Mouse (Mus musculus) heart, postnatal 25 days (tissue): Measurements from ENCODE around the gene Gas2. TPM values are rescaled to one million over a fixed set of nuclear protein-coding genes. Genes with fewer than 3 reads are reported as not detected.
A peak's percentile ranks its signal among the peaks of the same experiment; 100 is the strongest.

ENCODE experiments used
- DNase-seq: peaks from one replicate; pipeline ENCODE4 v3.0.0; 2022; ENCODE audit warnings: low spot score
- intact Hi-C: fragments of 180-260 bp; cut with DNase I; formaldehyde crosslinking; loops from one replicate; pipeline ENCODE4 v1.15.1; 2025
- total RNA-seq, 2 experiments: library from RNA; stranded (reverse); gene quantifications; 2 replicates each; pipeline ENCODE4 v1.2.3; 2021

Gene Gas2
- total RNA-seq, 2 experiments from 2014 or later, result 6.4 to 7.5 TPM

DNA sequence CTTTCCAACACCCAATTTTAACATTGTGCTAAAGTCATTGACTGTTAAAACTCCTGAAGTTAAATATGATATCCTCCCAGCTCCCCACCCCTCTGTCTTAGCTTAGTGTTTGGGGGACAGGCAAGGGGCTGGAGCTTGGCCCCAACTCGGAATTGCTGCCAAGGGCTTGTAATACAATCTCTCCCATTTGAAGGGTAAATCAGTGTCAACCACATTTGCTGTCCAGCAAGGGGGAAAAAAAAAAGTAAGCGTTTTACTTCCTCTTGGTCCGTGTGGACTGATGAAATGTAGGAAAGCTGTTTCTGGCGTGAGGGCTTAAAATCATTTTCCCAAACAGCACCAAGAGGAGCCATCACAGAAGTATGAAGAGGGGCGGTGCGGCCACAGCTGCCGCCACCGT, 16.9 kb downstream of the Gas2 start:
- intact Hi-C loops, result no loop called here
- no peak for DNase-seq

DNA sequence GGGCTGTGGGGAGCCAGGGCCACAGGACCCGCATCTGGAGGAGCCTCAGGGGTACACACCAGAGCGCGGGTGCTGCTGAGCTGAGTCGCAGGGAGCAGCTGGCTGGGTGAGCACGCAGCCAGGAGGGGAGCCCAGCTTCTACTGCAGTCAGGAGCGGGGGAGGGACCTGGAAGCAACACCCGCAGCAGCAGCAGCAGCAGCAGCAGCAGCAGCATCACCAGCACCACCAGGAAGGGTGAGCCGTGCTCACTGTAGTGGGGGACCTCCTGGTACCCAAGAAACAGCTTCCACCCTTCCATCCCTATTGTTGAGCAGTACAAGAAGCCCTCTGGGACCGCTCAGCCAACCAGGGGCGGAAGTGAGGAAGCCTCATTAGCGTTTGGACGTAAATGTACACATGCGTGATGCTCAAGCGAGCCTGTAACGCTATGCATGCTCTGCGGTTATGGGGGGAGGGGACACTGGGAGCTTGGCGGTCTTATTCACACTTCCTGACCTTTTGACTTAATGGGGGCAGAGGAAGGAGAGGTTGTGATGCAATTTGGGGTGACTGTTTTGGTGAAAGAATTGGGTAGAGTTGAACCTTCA, 17.4 kb downstream of the Gas2 start:
- DNase-seq, result peak; percentile 9
- intact Hi-C loops, result no loop called here

DNA sequence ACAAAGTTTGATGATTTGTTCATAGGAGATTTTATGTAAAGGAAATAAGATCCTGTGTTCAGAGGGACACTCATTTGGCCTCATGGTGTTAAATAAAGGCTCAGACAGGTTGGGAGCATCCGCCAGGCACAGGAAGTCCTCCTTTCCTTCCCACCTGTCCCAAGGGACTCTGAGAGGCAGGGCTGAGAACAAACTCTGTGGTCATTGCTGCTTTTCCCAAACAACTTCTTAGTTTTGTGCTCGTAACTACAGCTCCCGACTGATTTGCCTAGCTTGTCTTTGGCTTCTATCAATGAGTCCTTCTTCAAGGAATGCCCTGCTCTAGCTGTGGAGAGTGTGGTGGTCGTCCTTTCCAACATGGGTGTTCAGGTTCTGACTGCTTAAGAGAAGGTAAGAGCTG, 18.3 kb downstream of the Gas2 start:
- DNase-seq, result no peak
- intact Hi-C loops, result loop anchor here (2.0 to 5.0 kb wide), 2 partner anchors 33 to 48 kb away; no protein-coding TSS in a partner anchor

DNA sequence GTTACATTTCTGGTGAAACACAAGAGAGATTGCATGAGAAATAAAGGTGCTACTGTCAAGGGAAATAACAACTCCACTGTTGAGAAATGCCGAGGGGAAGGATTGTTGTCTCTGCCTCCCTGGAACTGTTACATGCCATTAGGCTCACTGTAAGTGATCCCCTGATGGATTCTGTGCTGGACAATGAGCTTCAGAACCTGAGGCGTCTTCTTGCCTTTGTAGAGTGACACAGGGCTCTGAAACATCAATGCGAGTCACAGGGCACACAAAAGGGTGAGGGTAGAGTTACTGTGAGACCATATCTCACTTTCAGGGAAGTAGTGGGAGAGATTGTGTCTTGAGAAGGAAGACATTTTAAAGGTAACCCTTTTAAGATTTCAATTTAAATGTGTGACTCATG, 23.5 kb downstream of the Gas2 start:
- intact Hi-C loops, result no loop called here
- no peak for DNase-seq

DNA sequence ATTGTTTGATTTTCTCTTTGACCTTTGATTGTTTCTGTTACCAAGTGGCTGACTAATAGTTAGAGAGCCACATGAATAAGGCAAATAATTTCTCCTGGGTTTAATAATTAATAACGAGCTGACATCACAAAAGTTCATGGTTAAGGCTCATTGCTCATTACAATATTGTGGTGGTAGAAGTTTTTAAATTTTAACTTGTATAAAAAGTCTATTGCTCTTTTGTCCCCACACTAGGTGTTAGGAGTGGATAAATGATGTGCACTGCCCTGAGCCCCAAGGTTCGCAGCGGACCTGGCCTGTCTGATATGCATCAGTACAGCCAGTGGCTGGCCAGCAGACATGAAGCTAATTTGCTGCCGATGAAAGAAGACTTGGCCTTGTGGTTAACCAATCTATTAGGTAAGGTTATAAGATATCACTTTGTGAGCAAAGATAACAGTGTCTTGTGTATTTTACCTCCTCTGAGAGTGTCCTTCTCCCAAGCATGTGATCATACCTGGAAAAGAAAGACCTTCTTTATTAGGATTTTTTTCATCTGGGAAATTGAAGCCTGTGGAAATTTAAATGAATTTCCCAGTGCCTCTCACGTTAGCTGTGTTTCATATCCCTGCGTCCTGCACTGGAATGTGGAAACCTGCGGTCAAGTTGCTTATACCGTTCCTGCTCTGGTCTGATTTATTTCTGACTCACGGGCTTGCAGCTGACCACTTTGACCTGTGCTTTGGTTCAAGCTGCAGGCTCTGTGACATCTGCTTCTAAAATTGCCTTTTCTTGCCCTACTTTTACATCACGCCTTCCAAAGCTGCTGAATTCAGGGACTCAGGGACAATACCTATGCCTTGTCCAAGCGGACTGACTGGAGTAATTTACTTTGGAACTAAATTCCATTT, 26.1 kb downstream of the Gas2 start:
- no peak for DNase-seq
- intact Hi-C loops, result no loop called here

DNA sequence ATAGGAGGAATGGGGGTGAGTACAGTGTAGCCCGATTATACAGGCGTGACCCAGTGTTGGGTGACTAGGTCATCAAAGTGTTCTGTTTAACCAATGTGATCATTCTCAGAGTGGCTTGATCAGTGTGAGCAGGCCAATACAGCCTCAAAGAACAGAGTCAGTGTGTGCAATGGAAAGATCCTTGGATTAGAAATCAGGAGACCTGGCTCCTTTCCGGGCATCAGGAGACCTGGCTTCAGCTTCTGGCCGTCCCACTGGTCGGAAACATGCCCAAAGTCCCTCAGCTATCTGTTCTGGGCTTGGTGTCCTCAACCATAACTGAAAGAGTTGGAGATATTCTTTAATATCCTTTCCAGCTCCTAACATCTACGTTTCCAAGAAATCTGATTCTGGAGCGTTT, 27.8 kb downstream of the Gas2 start:
- intact Hi-C loops, result no loop called here
- DNase-seq, result no peak

DNA sequence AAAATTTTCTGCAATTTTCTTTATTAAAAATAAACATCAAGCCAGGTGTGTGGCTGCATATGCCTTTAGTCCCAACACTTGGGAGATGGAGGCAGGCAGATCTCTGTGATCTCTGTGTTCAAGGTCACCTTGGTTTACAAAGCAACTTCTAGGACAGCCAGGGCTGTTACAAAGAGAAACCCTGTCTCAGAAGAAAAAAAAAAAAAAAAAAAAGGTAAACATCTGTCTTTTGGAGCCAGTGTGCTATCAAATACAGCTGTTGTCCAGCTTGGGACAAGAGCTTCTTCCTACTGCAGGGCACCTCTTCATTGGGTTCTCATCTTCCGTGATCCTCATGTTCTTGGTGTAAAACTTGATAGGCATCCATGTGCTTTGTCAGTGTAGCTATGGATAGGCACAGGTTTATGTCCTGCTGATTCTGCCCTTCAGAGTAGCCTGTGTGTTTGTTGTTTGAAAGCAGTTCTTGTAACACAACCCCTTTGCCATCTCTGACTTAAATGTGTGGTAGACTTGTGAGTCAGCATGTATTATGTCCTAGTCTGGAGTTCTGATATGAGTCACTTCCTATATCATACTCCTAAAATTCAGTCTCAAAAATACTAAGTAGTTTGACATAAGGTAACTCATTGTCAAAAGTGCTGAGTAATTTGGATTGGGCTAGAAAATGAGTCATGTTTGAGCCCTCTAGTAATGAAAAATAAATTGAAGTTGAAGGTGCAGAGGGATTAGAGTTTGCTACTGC, 30.6 kb downstream of the Gas2 start:
- DNase-seq, result no peak
- intact Hi-C loops, result no loop called here

DNA sequence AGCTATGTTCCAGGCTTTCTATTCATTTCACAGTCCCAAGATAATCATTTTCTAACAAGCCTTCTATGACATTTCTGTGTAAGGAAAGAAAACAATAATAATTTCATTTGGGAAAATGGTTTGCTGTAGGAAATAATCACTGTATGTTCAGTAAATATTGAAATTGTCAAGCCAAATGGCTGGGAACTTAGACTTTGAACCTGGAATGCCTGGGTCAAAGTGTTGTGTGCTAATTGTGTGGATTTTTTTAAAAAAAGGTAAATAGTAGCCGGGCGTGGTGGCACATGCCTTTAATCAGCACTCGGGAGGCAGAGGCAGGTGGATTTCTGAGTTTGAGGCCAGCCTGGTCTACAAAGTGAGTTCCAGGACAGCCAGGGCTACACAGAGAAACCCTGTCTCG, 31.2 kb downstream of the Gas2 start:
- intact Hi-C loops, result no loop called here

DNA sequence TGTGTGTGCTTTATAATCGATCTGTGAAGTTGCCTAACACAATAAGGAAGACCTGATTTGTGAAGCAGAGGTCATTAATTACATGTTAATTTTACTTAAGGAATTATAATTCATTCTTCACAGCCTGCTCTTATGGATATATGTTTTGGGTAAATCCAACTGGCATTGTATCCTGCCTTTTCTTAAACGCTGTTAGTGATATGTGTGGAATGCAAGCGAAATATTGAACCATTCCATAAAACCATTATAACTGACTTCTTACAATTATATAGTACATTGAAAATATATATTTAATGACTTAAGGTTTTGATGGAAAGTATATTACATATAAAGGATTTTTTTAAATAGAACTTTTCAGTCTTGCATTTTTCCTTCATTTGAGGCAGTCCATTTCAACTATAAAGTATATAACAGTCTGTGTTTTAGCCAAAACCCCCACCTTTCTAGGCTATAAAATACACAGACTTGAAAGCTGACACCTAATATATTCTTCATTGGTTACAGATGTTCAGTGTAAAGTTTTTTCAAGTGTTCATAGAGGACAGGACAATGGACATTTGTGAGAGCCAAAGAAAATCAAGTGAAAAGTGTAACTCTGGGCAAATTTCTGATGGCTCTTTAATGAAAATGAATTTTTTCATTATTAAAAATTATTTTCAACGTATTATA, 32.5 kb downstream of the Gas2 start:
- intact Hi-C loops, result no loop called here
- DNase-seq, result no peak

More for the DNA sequence above, 31.2 kb downstream of the Gas2 start:
- no peak for DNase-seq

DNA sequence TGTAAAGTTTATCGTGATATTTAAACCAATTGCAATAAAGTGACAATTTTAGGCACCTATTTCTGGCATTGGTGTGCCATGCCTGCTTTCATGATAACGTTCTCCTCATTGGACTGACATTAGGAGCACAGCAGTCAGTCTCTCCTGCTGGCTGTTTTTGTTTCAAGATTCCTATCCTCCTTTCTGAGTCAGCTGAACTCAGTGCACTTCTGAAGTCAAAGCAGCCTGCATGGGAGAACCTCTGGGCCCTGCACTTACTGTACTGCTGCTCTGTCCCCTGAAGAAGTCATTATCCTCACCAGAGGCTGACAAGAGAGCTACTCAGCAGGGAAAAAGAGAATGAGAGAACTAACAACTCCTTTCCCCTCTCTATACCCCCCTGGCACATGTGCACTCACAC, 33.1 kb downstream of the Gas2 start:
- DNase-seq, result no peak
- intact Hi-C loops, result no loop called here

DNA sequence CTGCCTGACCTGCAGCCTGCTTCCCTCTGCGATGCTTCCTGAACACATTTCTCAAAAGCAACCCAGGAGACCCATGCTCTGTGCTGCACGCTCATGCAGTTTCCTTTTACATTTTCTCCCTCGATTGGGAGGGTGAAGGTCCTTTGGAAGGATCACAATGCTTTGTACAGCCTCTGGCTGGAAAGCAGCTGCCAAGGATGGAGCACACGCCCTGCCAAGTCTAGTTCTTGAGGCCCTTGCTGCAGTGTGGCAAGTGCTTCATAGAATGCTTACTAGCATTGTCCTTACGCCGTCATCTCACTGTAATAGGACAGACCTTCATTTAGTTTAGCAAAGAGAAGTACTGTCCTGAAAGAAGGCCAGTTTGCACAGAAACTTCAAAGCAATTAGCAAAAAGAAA, 37.3 kb downstream of the Gas2 start:
- intact Hi-C loops, result no loop called here
- no peak for DNase-seq

DNA sequence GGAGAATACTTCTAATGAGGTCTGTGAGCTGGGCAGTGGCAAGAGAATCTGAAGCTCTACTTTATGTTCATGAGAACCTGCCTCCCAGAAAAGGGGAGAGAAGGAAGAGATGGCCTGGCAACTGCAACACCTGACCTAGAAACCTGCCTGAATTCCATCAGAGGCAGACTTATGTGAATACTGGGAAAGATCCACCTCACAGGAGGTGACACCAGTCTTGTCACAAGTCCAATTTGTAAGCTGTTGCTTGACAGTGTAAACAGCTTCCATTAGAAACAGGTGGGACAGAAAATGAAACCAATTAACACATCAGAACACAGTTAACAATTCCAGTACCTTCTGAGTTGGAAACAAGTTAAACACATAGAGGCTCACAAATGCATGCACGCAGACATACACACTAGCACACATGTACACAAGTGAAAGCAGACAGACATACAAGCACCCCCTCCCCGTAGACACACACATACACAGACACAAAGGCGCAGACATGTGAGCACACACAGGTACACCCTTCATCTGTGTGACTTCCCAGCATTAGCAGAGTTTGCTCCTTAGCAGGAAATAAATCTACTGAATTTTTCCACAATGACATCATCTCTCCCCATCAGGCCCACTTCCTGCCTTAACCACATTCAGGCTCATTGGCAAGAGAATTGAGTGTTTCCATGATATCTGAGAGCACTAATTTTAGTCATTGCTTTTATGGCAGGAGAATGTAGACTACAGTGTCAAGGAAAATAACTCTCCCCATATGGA, 51.7 kb downstream of the Gas2 start:
- intact Hi-C loops, result loop anchor here (2.0 kb wide), 1 partner anchor 33 kb away; no protein-coding TSS in a partner anchor
- no peak for DNase-seq

DNA sequence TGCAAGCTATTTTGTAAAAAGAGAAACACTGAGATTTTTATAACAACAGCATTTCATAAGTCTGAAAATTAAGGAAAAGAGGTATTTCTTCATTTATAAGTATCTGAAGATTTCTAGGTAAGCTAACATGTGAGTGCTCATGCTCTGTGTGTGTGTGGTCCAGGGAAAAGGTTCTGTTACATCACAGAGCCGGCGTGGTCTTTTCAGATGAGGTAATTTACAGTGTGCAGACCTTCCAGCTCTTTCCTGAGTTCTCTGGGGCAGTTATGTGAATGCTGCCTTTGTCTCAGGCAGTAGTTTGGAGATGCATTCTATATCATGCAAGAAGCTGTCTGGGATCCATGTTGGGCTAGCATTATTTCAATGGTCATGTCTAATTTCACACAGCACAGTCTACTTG, 52.3 kb downstream of the Gas2 start:
- intact Hi-C loops, result no loop called here
- DNase-seq, result no peak

DNA sequence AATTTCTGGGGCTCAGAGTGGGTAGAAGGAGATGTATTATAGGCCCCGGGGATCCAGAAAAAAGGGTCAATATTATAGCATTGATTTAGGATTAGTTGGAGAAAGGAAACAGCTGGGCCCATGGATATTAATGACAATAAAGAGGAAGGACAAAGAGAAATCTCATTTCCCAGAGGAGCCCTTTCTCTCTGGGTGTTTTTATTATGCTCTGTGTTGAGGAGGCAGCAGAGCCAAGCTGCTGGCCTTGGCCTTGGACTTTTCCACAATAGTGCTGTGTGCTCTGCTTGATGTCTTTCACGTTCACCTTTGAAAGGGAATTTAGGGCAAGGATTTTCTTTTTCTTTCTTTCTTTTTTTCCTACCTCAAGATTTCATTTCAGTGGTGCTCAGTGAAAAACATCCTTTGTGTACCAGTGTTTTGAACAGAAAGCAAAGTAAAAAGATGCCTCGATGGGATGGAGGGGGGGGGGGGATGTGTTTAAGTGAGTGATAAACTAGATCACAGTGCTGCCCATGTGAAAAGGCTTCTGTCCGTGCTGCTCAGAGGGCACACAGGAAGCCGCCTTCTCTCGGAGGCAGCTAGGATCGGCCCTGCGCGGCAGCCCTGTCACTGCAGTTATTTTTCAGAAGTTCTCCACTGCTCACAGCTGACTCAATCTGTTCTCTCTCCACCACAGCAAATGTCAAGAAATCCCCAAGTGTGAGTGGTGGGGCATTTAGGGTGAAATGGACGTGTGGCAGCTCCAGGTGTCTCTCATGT, 67.1 kb downstream of the Gas2 start:
- intact Hi-C loops, result no loop called here
- DNase-seq, result no peak

DNA sequence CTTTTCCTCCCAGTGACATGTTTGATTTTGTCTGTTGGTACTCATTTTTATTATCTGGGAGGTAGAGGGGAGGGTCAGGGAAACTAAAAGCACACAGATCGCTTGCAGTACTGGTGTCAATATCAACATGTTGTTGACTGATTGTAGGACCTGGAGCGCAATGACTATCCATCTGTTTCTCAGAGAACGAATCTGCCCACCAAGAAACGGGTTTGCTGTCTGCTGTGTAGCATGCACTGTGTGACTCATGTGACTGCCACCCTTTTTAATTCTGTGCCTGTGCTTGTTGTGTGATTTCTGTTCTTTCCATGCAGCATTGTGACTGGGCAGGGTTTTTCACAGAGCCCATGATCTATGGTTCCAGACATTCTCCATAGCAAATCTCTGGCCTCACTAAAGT, 69.4 kb downstream of the Gas2 start:
- no peak for DNase-seq
- intact Hi-C loops, result no loop called here

DNA sequence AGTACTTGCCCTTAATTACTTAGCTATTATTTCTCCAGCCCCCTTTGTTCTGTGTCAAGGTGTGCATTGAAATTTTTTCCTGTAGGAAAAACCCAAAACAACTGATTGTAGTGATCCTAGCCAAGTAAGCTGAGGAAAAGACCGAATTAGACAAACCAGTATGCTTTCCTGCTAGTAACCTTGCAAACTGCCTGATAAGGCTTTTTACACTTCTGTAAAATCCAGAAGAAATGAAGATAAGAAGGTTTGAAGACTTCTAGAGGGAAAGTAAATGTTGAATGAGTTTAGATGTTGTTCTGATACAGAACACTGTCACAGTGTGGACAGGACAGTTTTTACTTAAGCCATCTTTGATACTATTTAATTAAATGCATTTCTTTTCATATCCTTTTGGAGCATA, 75.5 kb downstream of the Gas2 start:
- DNase-seq, result no peak
- intact Hi-C loops, result no loop called here

DNA sequence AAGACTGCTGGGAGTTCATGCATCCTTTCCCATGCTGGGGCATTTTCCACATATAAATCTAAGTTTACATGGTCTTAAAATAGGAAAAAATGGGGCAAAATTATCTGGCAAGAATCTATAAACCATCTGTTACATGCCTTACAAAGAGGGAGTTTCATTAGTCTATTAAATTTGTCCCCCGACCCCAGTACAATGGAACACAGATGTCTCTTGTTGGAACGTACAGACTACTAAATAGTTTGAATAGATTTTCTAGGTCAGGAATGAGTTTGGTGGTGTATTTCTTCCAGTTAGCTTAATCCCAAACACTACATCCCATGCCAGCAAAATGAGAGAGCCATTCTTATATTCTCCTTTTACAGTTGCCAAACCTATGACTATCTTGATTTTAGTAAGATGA, 78.6 kb downstream of the Gas2 start:
- DNase-seq, result no peak
- intact Hi-C loops, result no loop called here

DNA sequence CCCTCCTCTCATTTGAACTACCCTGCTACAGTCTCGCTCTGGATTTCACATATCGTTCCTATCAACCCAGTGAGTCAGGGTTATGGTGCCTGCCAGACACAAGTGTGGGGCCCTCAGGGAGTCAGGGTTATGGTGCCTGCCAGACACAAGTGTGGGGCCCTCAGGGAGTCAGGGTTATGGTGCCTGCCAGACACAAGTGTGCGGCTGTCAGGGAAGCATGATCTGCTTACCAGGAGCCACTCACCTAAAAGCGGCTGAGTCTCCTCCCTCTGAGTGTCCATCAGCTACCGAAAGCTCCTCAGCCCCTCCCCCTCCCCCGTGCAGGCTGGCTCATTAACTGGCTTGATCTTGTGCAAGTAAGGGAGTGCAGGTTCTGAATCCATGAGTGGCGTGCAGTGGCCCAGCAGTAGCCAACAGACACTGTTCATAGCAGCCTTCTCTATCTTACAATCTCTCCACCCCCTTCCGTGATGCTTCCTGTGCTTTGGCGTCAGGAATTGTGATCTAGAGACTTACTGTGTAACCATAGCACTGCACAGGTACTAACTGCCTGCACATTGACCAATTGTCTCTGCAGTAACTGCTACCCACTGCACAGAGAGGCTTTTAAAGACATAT, 93.7 kb downstream of the Gas2 start:
- intact Hi-C loops, result no loop called here

DNA sequence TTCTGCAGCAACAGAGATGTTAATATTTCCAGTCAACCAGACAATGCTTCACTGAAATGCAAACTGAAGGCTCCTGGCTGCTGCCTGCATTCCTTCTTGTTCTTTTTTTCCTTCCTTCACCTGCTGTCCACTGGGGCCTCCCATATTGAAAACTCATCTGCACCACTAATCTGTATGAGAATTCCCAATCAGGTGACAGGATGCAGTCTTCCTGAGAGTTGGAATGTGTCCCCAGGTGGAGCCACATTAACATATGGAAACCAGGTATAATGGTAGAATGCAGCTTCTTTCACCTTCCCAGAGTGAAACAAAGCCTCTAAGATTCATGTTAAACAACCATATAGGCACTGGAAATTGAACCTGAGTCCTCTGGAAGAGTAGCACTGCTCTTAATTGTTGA, 96.0 kb downstream of the Gas2 start:
- intact Hi-C loops, result no loop called here
- no peak for DNase-seq

More for the DNA sequence above, 93.7 kb downstream of the Gas2 start:
- DNase-seq, result no peak
